Mouse (Mus musculus) lung, postnatal 0 days (tissue): ENCODE measurements around the gene Crxos.

Experiments
- CTCF ChIP-seq: IDR thresholded peaks from 2 replicates; pipeline ENCODE4 v1.5.1; 2016; ENCODE audit warnings: antibody characterized with exemption, mild to moderate bottlenecking
- EP300 ChIP-seq: IDR thresholded peaks from 2 replicates; pipeline ENCODE4 v1.6.1; 2016; ENCODE audit warnings: antibody characterized with exemption, mild to moderate bottlenecking, control low read depth

DNA sequence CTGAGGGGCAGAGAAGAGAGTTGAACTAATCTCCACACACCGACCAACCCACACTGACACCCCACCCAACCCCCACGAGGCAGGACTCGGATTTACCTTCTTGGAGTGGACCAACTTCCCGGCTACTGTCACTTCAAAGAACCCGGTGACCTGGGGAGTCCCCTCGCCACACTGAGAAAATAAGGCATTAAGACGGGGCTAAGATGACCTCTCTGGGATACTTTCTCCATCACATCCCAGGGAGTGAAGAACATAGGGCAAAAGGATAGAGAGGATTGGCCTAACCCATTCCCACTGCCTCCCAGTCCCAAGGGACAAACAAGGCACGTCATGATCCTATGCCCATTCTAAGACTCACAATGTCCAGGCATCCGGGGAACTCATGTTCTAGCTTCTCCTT lies 37.5 kb downstream of the Crxos start:
- TF ChIP-seq CTCF (no peak), EP300 (no peak)
